Mouse (Mus musculus) v-Abl transformed pro-B cells (cell line): ENCODE measurements around the gene Cnnm2.

Experiments
- in situ Hi-C, 2 experiments: fragments of 400-800 bp; cut with MboI; formaldehyde crosslinking; loops; one replicate each; pipeline ENCODE4 v1.15.1; 2025; ENCODE audit not compliant: unreplicated experiment in 2 of 2

Cnnm2 gene

DNA sequence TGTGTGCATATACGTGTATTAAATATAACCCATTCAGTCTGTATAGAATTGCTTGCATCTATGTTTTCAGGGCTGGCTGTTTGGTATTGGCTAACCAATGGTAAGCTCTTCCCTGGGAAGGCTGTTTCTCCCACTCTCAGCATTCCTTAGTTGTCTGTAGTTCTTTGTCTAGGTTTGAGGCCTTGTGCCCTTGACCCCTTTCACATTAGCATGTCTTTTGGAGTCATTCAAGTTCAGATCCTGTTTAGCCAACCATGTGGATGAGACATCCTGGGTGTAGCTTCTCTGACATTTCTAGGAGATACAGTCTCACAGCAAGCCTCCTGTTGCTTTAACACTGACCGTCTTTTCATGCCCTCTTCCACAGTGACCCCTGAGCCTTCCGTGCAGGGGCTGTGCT, 74.7 kb downstream of the Cnnm2 start:
- in situ Hi-C loops, result loop anchor here (25.0 kb wide), 2 partner anchors 724 to 926 kb away; no protein-coding TSS in a partner anchor

DNA sequence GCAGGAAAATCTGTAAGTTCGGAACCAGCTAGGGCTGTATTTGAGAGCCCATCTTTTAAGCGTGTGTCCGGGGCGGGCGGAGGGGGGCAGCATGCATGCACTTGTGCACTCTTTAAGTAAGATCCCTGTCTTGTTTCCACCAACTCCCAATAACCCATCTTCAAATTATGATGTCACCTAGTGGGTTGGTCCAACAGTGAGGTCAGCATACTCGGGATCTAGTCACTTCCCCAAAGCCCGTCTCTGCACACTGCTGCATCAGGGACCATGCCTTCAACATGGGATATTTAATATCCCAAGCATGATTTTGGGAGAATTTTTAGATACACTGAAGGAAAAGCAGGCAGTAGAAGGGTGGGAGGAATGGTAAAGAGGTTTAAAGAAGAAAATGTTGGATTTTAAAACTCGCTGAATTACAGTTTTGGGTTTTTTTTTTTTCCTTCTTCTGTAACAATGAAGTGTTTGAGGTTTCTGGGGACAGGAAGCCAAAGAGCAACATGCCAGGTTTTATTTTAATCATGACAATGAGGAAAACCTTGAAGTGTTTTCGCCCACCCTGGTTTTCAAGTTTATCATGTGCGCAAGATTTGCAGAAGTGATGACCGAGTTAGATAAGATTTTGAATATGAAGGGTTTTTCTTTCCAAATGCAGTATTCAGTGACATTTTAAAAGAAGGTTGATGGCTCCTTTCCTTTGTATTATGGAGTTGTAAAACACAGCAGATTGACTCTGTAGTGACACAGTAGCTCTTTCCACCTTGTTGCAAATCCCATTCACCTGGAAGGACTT, 76.1 kb downstream of the Cnnm2 start:
- in situ Hi-C loops, result loop anchor here (25.0 kb wide), 2 partner anchors 725 to 925 kb away; no protein-coding TSS in a partner anchor

DNA sequence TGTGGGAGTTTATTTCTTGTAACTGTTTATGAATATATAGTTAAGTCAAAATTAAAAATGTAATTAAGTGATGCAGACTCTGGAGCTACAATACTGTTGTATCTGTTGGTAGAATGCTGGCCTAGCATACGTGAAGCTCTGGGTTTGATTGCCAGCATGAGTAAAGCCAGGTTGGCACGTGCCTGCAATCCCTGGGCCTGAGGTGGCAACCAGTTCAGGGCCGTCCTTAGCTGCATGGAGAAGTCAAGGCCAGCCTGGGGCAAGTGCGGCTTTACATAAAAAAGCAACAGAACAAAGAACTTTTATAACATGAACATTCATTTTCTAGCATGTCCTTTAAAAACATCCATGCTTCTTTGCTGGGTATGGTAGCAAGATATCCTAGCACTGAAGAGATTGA, 79.6 kb downstream of the Cnnm2 start:
- in situ Hi-C loops, result loop anchor here (25.0 kb wide), 2 partner anchors 729 to 921 kb away; no protein-coding TSS in a partner anchor

DNA sequence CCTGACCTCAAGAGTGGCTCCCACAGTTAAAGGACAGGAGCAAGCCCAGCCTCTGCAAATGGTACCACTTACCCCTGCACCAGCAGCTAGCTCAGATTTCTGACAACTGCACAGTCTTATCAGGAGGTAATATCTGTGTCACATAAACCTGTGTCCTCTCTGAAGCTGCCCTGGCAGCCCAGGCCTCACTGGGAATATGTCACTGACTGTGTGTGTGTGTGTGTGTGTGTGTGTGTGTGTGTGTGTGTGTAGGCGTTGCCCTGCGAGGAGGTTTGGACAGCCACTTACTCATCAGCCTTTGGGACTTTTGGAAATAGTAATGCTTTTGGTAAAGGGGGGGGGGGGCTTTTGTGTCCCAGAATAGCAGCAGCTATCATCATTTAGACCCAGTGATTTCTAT, 81.6 kb downstream of the Cnnm2 start:
- in situ Hi-C loops, result loop anchor here (25.0 kb wide), 2 partner anchors 731 to 919 kb away; no protein-coding TSS in a partner anchor

DNA sequence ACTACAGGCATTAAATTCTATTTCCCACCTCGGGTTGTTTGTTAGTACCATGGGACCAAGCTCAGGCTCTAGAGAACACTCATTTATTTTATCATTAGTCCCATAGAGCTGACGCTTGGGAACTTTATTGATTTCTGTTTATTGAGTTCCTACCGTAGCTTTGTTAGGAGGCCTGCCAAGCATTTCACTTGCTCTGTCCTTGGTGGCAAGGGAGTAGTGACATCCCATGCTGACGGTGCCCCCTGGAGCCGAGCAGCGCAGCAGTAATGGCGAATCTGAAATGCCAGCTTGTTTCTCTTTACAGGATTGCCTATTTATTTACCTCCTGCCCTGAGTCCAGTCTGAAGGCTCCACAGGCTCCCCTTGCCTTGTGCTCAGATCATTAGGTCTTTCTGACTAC, 84.7 kb downstream of the Cnnm2 start:
- in situ Hi-C loops, result loop anchor here (25.0 kb wide), 2 partner anchors 734 to 916 kb away; no protein-coding TSS in a partner anchor

DNA sequence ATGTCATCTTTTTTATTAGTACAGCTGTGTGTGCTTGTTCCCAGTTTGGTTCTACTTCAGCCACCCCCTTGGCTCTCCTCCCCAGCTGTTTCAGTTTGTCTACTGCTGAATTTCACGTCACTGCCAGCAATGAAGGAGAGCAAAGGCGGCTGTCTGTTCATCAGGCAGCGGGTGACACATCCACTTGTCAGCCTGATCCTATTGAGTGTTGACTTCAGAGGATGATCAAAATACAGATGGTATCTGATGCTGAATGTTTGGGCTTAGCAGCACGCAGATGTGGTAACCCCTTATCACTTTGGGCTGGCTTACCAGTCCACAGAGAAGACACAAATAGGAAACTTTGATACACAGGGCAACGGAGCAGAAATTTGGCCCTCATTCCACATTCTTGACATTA, 85.1 kb downstream of the Cnnm2 start:
- in situ Hi-C loops, result loop anchor here (25.0 kb wide), 2 partner anchors 734 to 916 kb away; no protein-coding TSS in a partner anchor

DNA sequence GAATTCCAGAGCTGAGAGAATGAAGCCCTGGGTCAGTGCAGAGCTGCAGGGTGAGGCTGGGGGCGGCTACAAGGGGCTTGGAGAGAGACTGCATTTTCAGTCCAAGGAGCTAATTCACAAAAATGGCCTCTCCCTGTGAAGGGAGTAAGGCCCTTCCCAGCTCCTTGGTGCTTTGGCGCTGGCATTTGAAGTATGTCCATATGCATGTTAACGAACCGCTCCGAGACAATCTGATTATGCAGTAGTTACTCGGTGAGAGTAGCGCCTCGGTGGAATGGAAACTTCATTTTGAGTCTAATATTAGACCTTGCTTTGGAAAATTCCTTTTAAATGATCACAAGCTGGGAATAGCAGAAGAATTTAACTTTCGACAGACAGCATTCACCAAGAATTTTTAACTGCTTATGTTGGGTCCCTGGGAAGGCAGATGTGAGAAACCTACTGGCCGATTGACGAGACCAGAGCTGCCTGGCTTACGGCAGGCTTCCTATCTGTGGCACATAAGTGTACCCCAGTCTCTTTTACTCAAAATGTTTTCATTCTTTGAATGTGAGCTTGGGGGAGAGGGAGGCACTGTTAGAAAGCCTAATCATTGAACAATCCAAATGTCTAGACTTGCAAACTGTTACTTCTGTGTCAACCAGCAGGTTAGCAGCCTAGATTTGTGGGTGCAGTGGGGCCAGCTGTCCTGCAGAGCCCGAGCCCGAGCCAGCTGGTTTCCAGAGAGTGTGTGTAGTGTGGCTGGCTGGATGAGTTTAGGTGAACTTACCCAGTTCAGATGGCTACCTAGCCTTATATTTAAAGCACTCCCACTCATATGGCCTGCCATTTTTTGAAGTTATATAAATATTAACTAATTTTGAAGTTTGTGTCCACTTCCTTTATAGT, 87.2 kb downstream of the Cnnm2 start:
- in situ Hi-C loops, result loop anchor here (25.0 kb wide), 2 partner anchors 736 to 914 kb away; no protein-coding TSS in a partner anchor

DNA sequence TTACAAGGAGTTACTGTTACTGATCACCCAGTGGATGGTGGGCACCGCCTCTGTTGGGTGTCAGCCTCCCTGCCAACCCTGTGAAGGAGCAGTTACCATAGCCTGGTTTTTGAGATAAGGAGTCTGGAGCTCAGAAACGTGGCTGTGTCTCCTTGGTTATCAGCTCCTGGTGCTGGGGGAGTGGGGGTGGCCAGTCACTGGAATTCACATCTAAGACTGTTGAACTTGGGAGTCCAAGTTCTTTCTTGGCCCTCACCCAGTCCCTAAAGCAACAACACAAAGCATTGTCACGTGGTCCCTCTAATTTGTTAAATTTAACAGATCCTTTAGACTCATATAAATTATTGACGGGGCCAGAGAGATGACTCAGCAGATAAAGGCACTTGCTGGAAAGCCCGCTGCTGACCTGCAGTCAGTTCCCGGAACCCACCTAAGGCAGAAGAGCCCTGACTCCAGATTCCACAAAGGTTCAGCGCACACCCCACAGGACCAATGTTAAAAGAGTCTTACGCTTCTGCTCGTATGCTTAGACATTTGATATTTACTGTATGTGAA, 88.1 kb downstream of the Cnnm2 start:
- in situ Hi-C loops, result loop anchor here (25.0 kb wide), 2 partner anchors 737 to 913 kb away; no protein-coding TSS in a partner anchor

DNA sequence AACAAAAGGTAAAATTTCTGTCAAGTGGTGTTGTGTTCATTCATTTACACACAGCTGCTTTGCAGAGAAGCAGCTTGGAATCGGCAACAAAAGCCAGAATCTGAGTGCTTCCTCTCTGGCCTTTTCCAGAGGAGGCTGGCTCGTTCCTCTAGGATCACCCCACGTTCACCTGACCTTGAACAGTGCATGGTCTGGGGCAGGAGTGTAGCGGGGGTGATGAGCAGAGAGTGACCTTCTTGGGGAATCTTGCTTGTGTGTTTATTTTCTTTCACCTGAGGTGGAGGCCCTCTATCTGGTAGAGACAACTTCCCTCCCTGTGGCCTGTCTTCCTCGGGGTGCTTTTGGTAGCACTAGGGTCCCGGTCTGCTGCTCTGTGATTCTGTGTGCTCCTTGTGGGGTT, 94.8 kb downstream of the Cnnm2 start:
- in situ Hi-C loops, result loop anchor here in 1 of 2 experiments (25.0 kb wide), 1 partner anchor 744 kb away; no protein-coding TSS in a partner anchor

DNA sequence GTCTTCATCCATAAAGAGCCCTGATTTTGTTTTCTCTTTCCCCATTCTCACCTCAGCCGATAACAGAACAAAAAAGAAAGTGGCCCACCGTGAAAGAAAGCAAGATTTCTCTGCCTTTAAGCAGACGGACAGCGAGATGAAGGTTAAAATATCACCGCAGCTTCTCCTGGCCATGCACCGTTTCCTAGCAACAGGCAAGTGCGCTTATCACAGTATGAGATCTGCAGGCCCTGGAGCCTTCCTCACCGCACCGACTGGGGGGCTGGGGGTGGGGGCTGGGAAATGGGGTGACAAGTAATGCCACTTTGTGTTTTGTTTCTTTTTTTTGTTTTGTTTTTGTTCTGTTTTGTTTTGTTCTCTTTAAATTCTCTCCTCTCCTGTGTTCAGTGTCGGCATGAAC, 95.4 kb downstream of the Cnnm2 start:
- in situ Hi-C loops, result loop anchor here in 1 of 2 experiments (25.0 kb wide), 1 partner anchor 744 kb away; no protein-coding TSS in a partner anchor

DNA sequence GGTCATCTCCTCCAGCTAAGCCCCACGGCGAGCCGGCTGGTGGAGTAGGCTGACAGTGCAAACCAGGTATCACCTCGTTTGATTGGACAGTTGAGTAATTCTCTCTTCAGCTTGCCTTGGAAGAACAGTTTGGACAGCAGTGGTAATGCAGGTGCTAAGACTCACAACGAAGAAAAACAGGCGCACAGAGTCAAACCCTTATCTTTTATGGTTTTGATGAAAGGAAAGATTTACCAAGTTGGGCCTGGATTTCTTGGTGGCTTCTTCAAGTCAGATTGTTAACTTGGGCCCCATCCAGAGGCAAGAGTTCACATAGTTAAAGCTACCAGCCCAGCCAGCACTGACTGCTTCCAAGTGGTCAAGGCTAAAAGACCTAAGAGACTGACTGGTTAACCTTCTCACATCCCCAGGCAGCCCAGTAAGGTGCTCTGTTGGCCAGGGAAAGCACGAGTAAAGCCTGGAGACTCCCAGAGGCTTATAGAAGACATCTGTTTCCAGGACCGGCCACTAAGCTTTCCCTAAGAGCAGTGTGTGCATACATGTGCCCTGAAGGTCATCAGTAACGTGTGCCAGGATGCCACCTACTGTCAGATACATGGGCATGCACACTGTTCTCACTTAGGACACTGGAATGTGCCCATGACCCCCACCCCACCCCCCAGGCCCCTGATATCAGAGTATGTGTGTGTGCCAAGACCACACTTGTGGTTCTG, 96.0 kb downstream of the Cnnm2 start:
- in situ Hi-C loops, result loop anchor here in 1 of 2 experiments (25.0 kb wide), 1 partner anchor 745 kb away; no protein-coding TSS in a partner anchor

DNA sequence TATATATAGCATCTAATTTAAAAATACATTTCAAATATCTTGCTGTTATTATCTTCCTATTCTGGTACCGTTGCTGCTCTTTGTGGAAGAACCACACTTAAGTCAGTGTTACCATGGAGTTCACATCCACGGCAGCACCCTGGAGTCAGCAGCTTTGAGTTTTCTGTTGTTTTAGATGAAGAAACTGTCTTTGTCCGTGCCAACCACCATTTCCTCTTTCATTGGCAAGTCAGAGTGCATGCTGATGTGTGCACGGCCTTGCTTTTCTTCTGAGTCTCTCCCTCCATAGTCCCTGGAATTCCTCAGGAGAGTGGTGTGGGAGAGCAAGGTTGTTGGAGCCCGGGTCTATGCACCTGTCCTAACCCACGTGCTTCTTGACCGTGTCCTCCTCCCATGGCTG, 96.8 kb downstream of the Cnnm2 start:
- in situ Hi-C loops, result loop anchor here in 1 of 2 experiments (25.0 kb wide), 1 partner anchor 746 kb away; no protein-coding TSS in a partner anchor

DNA sequence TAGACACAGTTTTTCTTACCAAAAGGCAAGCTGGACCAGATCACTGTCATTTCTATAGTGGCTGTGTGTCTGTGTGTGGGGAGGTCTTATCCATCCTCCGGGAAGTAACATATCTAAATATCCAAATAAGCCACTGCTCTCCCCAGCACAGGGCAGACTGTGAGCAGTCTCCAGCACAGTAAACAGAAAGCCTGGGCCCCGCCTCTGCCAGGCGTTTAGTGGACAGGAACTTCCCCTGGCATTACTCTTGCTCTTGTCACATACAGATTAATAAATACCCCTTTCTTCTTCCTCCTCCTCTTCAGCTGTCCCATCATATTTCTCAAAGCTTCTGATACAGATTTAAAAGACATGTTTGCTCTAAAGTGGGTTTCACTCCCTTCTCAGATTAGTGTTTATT, 101.2 kb downstream of the Cnnm2 start:
- in situ Hi-C loops, result loop anchor here in 1 of 2 experiments (25.0 kb wide), 1 partner anchor 750 kb away; no protein-coding TSS in a partner anchor

DNA sequence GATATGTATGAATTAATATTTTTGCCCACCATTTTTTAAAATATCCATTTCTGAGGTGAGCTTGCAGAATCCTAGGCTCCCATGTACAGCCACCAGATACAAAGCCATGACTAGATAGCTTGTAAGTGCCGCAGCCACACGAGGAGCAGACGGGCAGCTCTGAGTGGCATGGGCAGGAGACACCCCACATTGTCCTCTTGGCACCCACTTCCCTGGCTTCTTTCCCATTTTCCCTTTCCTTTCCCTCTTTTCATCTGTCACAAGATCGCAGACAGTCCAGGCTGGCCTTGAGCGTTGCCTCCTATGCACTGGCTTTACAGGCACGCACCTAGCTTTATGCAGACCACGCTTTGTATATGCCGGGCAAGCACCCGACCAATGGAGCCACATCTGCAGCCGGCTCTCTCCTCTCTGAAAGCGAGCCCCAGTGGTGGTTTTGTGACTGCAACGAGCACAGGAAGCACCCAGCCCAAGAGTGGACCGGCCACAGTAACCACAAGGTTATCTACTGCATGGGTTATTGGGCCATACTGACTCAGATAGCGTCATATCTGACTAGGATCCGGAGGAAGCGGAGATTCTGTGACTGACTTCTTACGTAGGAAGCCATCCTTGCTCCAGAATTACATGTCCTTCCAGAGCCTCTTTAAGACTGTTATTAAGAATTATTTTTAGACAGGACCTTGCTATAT, 102.0 kb downstream of the Cnnm2 start:
- in situ Hi-C loops, result loop anchor here in 1 of 2 experiments (25.0 kb wide), 1 partner anchor 751 kb away; no protein-coding TSS in a partner anchor

DNA sequence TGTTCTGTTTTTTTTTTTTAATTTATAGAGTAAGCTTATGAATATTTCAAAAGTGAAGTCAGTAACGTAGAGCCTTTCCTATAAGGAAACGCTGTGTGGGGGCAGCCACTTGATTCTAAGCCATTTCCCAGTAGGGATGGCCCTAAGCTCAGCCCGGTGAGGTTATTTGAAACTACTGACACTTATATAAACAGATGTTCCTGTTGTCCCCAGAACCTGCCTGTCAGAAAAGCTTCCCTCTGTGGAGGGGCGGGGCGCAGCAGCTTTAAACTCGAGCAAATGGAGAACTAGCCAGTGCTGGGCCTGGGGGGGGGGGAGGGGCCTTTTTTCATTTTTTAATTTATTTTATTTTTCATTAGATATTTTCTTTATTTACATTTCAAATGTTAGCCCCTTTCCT, 102.7 kb downstream of the Cnnm2 start:
- in situ Hi-C loops, result loop anchor here in 1 of 2 experiments (25.0 kb wide), 1 partner anchor 752 kb away; no protein-coding TSS in a partner anchor

DNA sequence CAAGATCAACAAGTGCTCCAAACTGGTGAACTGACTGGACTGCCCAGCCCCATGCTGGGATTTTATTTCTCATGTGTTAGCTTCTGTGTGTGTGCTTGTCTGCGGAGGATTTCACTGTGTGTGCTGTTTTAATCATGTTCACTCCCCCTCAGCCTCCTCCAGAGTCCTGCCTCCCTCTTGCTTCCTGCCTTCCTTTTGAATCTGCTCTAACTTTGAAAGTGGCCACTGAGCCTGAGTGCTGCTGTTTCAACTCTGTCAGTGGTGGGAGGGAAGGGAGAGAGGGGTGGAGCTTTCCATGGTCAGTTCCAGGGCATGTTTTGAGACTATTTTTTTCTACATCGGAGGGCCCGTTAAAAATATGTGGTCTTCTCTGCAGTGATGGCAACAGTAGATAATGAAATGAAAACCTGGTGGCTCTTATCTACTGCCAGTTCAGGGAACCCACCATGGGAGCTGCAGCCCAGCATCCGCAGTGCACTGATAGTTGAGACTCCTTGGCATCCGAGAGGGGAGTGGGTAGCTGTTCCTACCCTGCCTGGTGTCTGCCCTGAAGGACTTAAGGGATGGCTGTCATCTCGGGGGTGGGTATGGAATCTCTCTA, 103.4 kb downstream of the Cnnm2 start:
- in situ Hi-C loops, result loop anchor here (5.0 to 25.0 kb wide), 3 partner anchors 103 to 753 kb away; partner anchors contain the start of genes Cnnm2 (in 2 of the 2) and Cyp17a1 (in 2 of the 2)

DNA sequence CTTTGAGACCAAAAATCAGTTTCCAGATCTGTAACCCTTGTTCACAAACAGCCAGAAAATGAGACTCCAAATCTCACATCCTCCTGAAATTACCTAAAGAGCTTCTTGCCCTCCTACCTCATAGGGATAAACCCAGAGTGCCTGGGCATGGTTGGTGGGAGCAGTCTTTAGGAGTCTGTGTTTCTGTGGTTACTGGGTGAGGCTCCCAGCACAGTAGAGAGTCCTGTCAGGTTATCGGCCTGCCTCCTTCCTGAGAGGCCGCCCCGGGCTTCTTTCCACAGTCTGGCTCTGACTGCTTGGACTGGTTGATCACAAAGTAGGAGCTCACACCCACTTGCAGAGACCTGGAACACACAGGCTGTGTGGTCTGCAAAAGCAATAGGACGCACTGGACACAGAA, 104.0 kb downstream of the Cnnm2 start:
- in situ Hi-C loops, result loop anchor here (5.0 to 25.0 kb wide), 3 partner anchors 103 to 753 kb away; partner anchors contain the start of genes Cnnm2 (in 2 of the 2) and Cyp17a1 (in 2 of the 2)

DNA sequence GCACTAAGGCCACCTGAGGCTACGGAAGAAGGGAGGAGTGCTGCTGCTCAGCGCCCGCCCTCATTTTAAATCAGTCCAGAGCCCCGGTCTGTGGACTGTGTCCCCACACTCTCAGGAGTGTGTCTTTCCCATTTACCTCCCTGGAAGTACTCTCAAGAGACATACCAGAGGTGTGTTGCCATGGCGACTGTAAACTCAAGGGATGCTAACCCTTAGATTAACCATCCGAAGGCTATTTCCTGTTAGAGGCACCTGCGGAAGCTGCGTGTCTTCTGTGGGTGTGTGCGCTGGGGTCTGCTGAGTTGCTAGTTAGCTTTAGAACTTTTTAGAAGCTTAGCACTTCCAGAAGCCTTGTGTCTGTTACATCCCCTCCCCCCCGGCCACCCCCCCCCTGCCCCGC, 107.7 kb downstream of the Cnnm2 start:
- in situ Hi-C loops, result loop anchor here (5.0 to 25.0 kb wide), 3 partner anchors 107 to 757 kb away; partner anchors contain the start of genes Cnnm2 (in 2 of the 2) and Cyp17a1 (in 2 of the 2)
